23 mouse cellular contexts compared by ENCODE assay signal in the genomic region with DNA sequence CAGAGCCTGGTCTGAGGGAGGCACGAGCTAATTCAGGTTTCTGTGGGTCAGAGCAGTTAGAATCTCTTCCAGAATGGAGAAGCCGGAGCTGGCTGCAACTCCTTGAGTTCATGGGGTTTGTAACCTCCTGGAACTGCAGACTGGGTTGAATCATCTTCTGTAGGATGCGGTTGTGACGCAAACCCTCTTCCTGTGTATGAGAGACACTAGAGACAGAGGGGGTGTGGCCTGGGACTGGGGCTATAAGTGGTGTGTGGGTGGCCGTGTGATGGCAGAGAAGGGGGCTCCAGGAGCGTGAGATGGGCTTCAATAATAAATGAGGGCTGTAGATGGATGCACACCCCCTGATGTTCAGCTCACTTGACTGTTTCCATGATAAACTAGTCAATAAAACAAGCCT.
DNase-seq lines count a peak whose midpoint lies in the region; ATAC-seq lines count a peak whose summit lies in the region.
"Had no signal": no experiment of that assay in that cellular context is flagged by ENCODE, and none has a peak within 500 bp of the region (broad histone marks: within the 10 kb centered on the region; RNA-seq: fewer than 3 reads in every experiment).

No protein-coding gene starts in this region.

- WGBS in hindbrain, embryonic 13.5 days, result 66% methylated on average over 6 of the region's 6 CpGs
- WGBS in hindbrain, embryonic 11.5 days, result 70% methylated on average over 6 of the region's 6 CpGs
- 73% methylated on average over 6 of the region's 6 CpGs for WGBS in midbrain, embryonic 14.5 days

- H3K27ac ChIP-seq in hindbrain, embryonic 13.5 days, result no peak overlapping the region
- no peak overlapping the region for H3K27ac ChIP-seq in hindbrain, embryonic 11.5 days (ENCODE audit: low read depth, low read length)
- H3K27ac ChIP-seq in midbrain, embryonic 14.5 days (replicated peaks; ENCODE audit: low read depth, low read length), result no peak overlapping the region
- H3K27ac ChIP-seq: embryonic facial prominence, embryonic 12.5 days; heart, adult 2 months; kidney, embryonic 15.5 days; limb, embryonic 15.5 days had no signal

- peak overlapping the region; percentile 84 for H3K4me2 ChIP-seq in hindbrain, embryonic 13.5 days
- H3K4me2 ChIP-seq in hindbrain, embryonic 11.5 days (replicated peaks; ENCODE audit: low read depth, low read length), result no peak overlapping the region
- peak overlapping the region; percentile 73 for H3K4me2 ChIP-seq in midbrain, embryonic 14.5 days (ENCODE audit: low read length)
- H3K4me2 ChIP-seq: embryonic facial prominence, embryonic 12.5 days; kidney, embryonic 15.5 days; limb, embryonic 15.5 days had no signal

- no peaks in the 10 kb centered on the region; the same call in 1 of the 2 replicates for H3K36me3 ChIP-seq in hindbrain, embryonic 13.5 days
- H3K36me3 ChIP-seq in hindbrain, embryonic 11.5 days (ENCODE audit: control insufficient read depth, insufficient read depth, low read length), result no peaks in the 10 kb centered on the region
- H3K36me3 ChIP-seq in midbrain, embryonic 14.5 days (ENCODE audit: control insufficient read depth, insufficient read depth, low read length), result no peaks in the 10 kb centered on the region
- H3K36me3 ChIP-seq: embryonic facial prominence, embryonic 12.5 days; kidney, embryonic 15.5 days; limb, embryonic 15.5 days had no signal

- H3K9me3 ChIP-seq in hindbrain, embryonic 13.5 days, result no peaks in the 10 kb centered on the region
- H3K9me3 ChIP-seq in hindbrain, embryonic 11.5 days (ENCODE audit: control insufficient read depth, low read length), result no peaks in the 10 kb centered on the region
- no peaks in the 10 kb centered on the region for H3K9me3 ChIP-seq in midbrain, embryonic 14.5 days (ENCODE audit: control insufficient read depth, low read length)
- H3K9me3 ChIP-seq: embryonic facial prominence, embryonic 12.5 days; kidney, embryonic 15.5 days; limb, embryonic 15.5 days; megakaryocyte, embryonic 14.5 days had no signal

- no peak for DNase-seq in hindbrain, embryonic 11.5 days (ENCODE audit: low spot score)
- peak; percentile 58 for DNase-seq in right cerebral cortex, adult 18-20 months
- no peak for DNase-seq in right cerebral cortex, postnatal 4 days
- DNase-seq in midbrain, embryonic 14.5 days, result no peak
- no peak for DNase-seq in cerebellum, adult 18-20 months
- DNase-seq in adrenal gland, adult (ENCODE audit: inconsistent age in 2 of 2, low spot score in 1 of 2), result no peak
- DNase-seq in frontal cortex, postnatal 25 days (ENCODE audit: low spot score in 2 of 2), result no peak
- DNase-seq: cerebellum, adult 9-10 months; gastrocnemius, postnatal 25 days; heart, adult 2 months; heart, postnatal 36 days; kidney, postnatal 4 days; liver, postnatal 0 days; thymus, postnatal 4 days had no signal

- H3K4me3 ChIP-seq in hindbrain, embryonic 13.5 days, result peak overlapping the region; percentile 10; the same call in 1 of the 2 replicates
- H3K4me3 ChIP-seq in hindbrain, embryonic 11.5 days (ENCODE audit: low read depth, low read length), result no peak overlapping the region
- H3K4me3 ChIP-seq in midbrain, embryonic 14.5 days (replicated peaks; ENCODE audit: low read depth, low read length), result no peak overlapping the region
- H3K4me3 ChIP-seq: embryonic facial prominence, embryonic 12.5 days; erythroblast, embryonic 14.5 days; heart, adult 2 months; kidney, embryonic 15.5 days; limb, embryonic 15.5 days; megakaryocyte, embryonic 14.5 days; myocyte had no signal

- H3K4me1 ChIP-seq in hindbrain, embryonic 13.5 days (replicated peaks), result peaks cover 94% of the 10 kb centered on the region
- peaks cover 6% of the 10 kb centered on the region for H3K4me1 ChIP-seq in hindbrain, embryonic 11.5 days (replicated peaks; ENCODE audit: control insufficient read depth, insufficient read depth, low read length)
- peaks cover 67% of the 10 kb centered on the region for H3K4me1 ChIP-seq in midbrain, embryonic 14.5 days (ENCODE audit: control insufficient read depth, insufficient read depth, low read length)

- peak overlapping the region; percentile 55; the same call in 1 of the 2 replicates for H3K9ac ChIP-seq in hindbrain, embryonic 13.5 days
- no peak overlapping the region for H3K9ac ChIP-seq in hindbrain, embryonic 11.5 days (ENCODE audit: low read depth, low read length)
- 0 out of 2 replicates have a peak overlapping the region, but pooled peaks have one; percentile 26 for H3K9ac ChIP-seq in midbrain, embryonic 14.5 days (replicated peaks; ENCODE audit: low read length)
- H3K9ac ChIP-seq: embryonic facial prominence, embryonic 12.5 days; kidney, embryonic 15.5 days; limb, embryonic 15.5 days; liver, postnatal 0 days had no signal

- no peaks in the 10 kb centered on the region for H3K27me3 ChIP-seq in hindbrain, embryonic 13.5 days
- H3K27me3 ChIP-seq in hindbrain, embryonic 11.5 days (ENCODE audit: control insufficient read depth, insufficient read depth, low read length), result no peaks in the 10 kb centered on the region
- no peaks in the 10 kb centered on the region for H3K27me3 ChIP-seq in midbrain, embryonic 14.5 days (ENCODE audit: control insufficient read depth, insufficient read depth, low read length)
- H3K27me3 ChIP-seq: embryonic facial prominence, embryonic 12.5 days had no signal

- ATAC-seq in hindbrain, embryonic 13.5 days (ENCODE audit: low FRiP score), result no peak
- no peak for ATAC-seq in hindbrain, embryonic 11.5 days (ENCODE audit: low FRiP score)
- no peak for ATAC-seq in midbrain, embryonic 14.5 days (ENCODE audit: low FRiP score, low TSS enrichment)
- ATAC-seq: forebrain, embryonic 14.5 days; intestine, embryonic 16.5 days; liver, postnatal 0 days had no signal
